In genomic region chr10:84533912-84534671, GRCm38 (mm10) we compare ENCODE assay signal across 8 mouse cellular contexts. TPM values are rescaled to one million over a fixed set of nuclear protein-coding genes. Genes with fewer than 3 reads are reported as not detected.
DNase-seq lines count a peak whose midpoint lies in the region; ATAC-seq lines count a peak whose summit lies in the region.

Ckap4 (minus strand) TSS chr10:84534062.

- peak within 1 kb of the TSS; percentile 85 for H3K4me2 ChIP-seq in forebrain, embryonic 11.5 days (ENCODE audit: low read depth, low read length, severe bottlenecking)
- peak within 1 kb of the TSS; percentile 73 for H3K4me2 ChIP-seq in lung, embryonic 15.5 days

- H3K27me3 ChIP-seq in forebrain, embryonic 11.5 days (ENCODE audit: control insufficient read depth, insufficient read depth, low read length): no peaks in the 10 kb centered on the region
- no peaks in the 10 kb centered on the region for H3K27me3 ChIP-seq in lung, embryonic 15.5 days

- H3K27ac ChIP-seq in forebrain, embryonic 11.5 days (ENCODE audit: low read depth, low read length): peak within 1 kb of the TSS; percentile 72
- peak within 1 kb of the TSS; percentile 86 for H3K27ac ChIP-seq in lung, embryonic 15.5 days

- peaks cover 21% of the 10 kb centered on the region; the same call in 1 of the 2 replicates for H3K4me1 ChIP-seq in forebrain, embryonic 11.5 days (replicated peaks; ENCODE audit: control insufficient read depth, insufficient read depth, low read length)
- H3K4me1 ChIP-seq in lung, embryonic 15.5 days: peaks cover 38% of the 10 kb centered on the region

- WGBS in forebrain, embryonic 11.5 days: under 1% methylated on average over 32 of the region's 64 CpGs
- WGBS in lung, embryonic 15.5 days: under 1% methylated on average over 41 of the region's 64 CpGs

- intact Hi-C loops in heart, postnatal 10 days (cut with DNase I): loop anchor here (1.0 to 2.0 kb wide), 3 partner anchors 43 to 88 kb away; partner anchors contain the start of genes Polr3b and Tcp11l2

- DNase-seq in MN1 (ENCODE audit: low spot score): peak; percentile 88
- DNase-seq in forebrain, embryonic 11.5 days (ENCODE audit: low spot score): peak; percentile 90
- peak; percentile 78 to 87 for DNase-seq in heart, postnatal 10 days
- peak; percentile 67 to 82 for DNase-seq in kidney, postnatal 36 days
- peak; percentile 71 for DNase-seq in ovary, adult 18-20 months (ENCODE audit: low spot score)
- DNase-seq in urinary bladder, postnatal 14 days (ENCODE audit: low spot score): peak; percentile 79

- H3K36me3 ChIP-seq in forebrain, embryonic 11.5 days (ENCODE audit: control insufficient read depth, insufficient read depth, low read length): no peaks in the 10 kb centered on the region; the same call in 1 of the 2 replicates
- H3K36me3 ChIP-seq in lung, embryonic 15.5 days: peaks cover 10% of the 10 kb centered on the region; the same call in 1 of the 2 replicates

- ATAC-seq in cerebellum, adult (ENCODE audit: insufficient number of reproducible peaks, low FRiP score, low TSS enrichment): peak; percentile 43
- peak; percentile 88 for ATAC-seq in forebrain, embryonic 11.5 days (replicated peaks; ENCODE audit: low FRiP score)
- ATAC-seq in lung, embryonic 15.5 days (ENCODE audit: borderline replicate concordance, extremely low read depth, low FRiP score, low TSS enrichment): peak; percentile 91

- H3K9me3 ChIP-seq in forebrain, embryonic 11.5 days (ENCODE audit: control insufficient read depth, low read length): no peaks in the 10 kb centered on the region
- no peaks in the 10 kb centered on the region for H3K9me3 ChIP-seq in lung, embryonic 15.5 days

- peak within 1 kb of the TSS; percentile 89 for H3K4me3 ChIP-seq in forebrain, embryonic 11.5 days (ENCODE audit: low read depth, low read length)
- H3K4me3 ChIP-seq in lung, embryonic 15.5 days: peak within 1 kb of the TSS; percentile 61

- H3K9ac ChIP-seq in forebrain, embryonic 11.5 days (ENCODE audit: low read length): peak within 1 kb of the TSS; percentile 96
- H3K9ac ChIP-seq in lung, embryonic 15.5 days: peak within 1 kb of the TSS; percentile 72

RNA-seq across cellular contexts. Expression of gene Ckap4, which starts in this region (rescaled TPM):
- polyA plus RNA-seq in forebrain, embryonic 11.5 days (2014; fragmentation: Nextera tagmentation; extraction: Ambion mirVana): 68.0 and 77.4 TPM in 2 replicates
- total RNA-seq in heart, postnatal 10 days (2021): 10 to 100 TPM; 74.8 to 86.4 TPM
- polyA plus RNA-seq in lung, embryonic 15.5 days (2015; fragmentation: Nextera tagmentation; extraction: Ambion mirVana): 141 and 144 TPM in 2 replicates

Comparison
In these comparisons a context has a peak if more than half of its experiments do, and no peak if none do; other contexts are left out.
1. Peak in every context shown above with its lines: DNase-seq, ATAC-seq, H3K4me3 ChIP-seq and H3K27ac ChIP-seq.